Mouse (Mus musculus) cortical plate, adult 2 months (tissue): Measurements from ENCODE around the gene Grifin.

ENCODE experiments used
- CTCF ChIP-seq: fragments of 200-500 bp; IDR thresholded peaks from 2 replicates; pipeline ENCODE4 v1.5.1; 2011; ENCODE audit warnings: mild to moderate bottlenecking, control low read depth, low read length; ENCODE audit not compliant: insufficient read depth; ENCODE audit errors: extremely low read depth
- POLR2A ChIP-seq: fragments of 200-500 bp; IDR thresholded peaks from 2 replicates; pipeline ENCODE4 v1.6.1; 2011; ENCODE audit warnings: mild to moderate bottlenecking, low read length, control low read depth; ENCODE audit not compliant: insufficient read depth; ENCODE audit errors: extremely low read depth

- no peak for TF ChIP-seq POLR2A
- TF ChIP-seq CTCF = no peak
Measured at GRCm38 (mm10) chr5:140567321-140567720, 2.5 kb upstream of the Grifin start.
